Mouse (Mus musculus): ENCODE data around the gene Wnt5b.

DNA sequence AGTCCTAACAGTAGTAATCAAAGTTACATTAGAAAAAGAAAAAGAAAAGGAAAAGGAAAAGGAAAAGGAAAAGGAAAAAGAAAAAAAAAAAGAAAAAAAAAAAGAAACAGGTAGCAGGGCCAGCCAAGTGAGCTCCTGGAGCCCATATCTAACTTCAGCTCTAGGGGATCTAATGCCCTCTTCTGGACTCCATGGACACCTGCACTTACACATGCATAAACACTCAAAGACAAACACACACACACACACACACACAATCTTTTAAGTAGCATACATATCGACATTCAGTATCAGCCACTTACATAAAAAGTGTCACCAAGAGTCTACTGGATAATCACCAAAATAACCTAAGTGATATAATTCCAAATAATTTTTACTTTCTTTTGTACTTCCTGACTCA lies 158.5 kb downstream of the Wnt5b start:
- TF ChIP-seq MAFK (IDR thresholded peaks at IDR 0.05; ENCODE audit: insufficient read depth, low read depth, low read length) (no peak), CHD2 (IDR thresholded peaks at IDR 0.05; ENCODE audit: low read depth, low read length) (no peak), ZNF384 (IDR thresholded peaks at IDR 0.05; ENCODE audit: low read depth, low read length) (no peak)
